Mouse (Mus musculus) monocyte, adult 2 months (primary cell): Measurements from ENCODE around the gene Col25a1.

Experiments used
- DNase-seq, 2 experiments: peaks; one replicate each; pipeline ENCODE4 v3.0.0; 2022; ENCODE audit warnings: low spot score in 2 of 2, low read depth in 1 of 2

Gene Col25a1

GRCm38 (mm10) chr3:130556263-130556662 lies 425.0 kb downstream of the Col25a1 start:
- DNase-seq = no peak

GRCm38 (mm10) chr3:130565586-130565985 lies 434.3 kb downstream of the Col25a1 start:
- no peak for DNase-seq

DNA sequence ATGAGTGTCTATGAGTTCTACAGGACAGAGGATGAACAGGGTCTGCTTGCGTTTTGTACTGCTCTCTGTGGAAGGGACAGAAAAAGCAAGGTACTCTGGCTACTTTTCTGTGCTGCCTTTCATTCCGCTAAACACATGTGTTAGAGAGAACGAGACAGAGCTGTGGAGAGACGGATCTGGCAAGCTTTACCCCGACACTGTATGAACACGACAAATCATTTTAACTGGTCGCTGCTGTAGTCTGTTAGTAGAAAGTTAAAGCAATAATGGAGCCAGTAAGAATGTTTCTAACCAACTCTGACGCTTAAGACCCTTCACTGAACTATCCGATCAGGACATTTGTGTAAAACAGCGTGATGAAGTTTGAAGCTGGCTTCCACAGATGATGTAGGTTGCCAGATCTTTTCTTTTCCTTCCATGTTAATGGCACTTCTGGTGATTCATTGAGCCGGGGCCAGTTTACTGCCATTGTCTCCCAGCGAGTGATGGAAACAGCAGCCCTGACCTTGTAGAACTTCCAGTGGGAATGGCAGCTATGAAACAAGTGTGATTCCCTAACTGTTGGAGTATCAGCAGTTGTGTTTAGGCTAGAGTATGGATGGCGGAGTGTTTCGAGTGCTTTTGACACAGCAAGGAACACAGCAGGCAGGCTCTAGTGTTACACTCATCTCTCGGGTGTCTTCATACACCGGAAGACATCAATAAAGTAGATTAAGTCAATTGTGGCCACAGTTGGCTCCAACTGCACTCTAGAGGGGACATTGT lies 437.2 kb downstream of the Col25a1 start:
- DNase-seq = no peak

GRCm38 (mm10) chr3:130573243-130573642 lies 441.9 kb downstream of the Col25a1 start:
- no peak for DNase-seq

- no peak for DNase-seq
Measured at GRCm38 (mm10) chr3:130574652-130575051, 443.4 kb downstream of the Col25a1 start.

DNA sequence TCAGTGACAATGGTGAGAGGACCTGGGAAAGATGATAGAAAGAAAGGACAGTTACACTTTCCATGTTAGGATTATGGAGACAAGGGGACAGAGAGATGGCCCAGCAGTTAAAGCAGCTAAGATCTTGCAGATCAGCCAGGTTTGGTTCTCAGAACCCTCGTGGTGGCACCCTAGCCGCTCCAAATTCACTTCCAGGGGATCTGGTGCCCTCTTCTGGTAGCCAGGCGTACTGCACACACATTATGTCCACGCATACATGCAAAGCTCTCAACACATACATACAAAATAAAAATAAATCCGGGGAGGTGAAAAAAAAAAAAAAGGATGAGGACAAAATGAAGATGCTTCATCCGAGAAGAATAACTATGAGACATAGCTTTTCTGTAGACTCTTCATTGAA lies 445.4 kb downstream of the Col25a1 start:
- no peak for DNase-seq

- DNase-seq = no peak
Measured at GRCm38 (mm10) chr3:130579501-130579900, 448.2 kb downstream of the Col25a1 start.

- no peak for DNase-seq
Measured at GRCm38 (mm10) chr3:130581577-130581976, 450.3 kb downstream of the Col25a1 start.

DNA sequence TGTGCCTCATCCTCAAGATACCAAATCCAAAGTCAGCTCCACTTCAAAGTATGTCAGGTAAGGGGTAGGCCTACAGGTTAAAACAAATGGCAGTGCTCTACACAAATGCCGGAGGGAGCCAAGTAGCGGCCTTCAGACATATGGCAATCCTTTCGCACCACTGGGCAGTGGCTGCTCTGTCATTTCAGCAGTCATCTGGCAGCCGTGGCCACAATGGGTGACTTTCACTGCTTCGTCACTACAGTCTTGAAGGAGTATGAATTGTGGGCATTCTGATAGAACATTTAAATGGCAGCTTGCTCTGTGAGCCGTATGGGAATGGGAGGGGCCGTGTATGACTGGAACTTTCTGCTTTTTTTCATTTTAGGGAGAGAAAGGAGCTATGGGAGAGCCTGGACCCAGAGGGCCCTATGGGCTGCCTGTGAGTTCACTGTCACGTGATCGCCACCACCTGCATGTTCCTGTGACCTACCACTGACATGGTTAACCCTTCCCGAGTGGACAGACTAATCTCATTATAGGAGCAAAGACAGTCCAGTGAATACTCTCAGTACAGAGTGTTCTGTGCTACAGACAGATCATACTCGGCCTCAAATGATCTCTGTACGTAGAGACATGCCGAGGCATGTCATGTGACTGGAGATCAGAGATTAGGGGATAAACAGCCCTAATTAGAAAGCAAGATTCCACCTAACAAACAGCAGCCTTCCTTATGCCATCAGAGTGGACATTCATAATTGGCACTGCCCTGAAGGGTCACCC lies 451.8 kb downstream of the Col25a1 start:
- DNase-seq = no peak

- no peak for DNase-seq
Measured at GRCm38 (mm10) chr3:130584007-130584406, 452.7 kb downstream of the Col25a1 start.

DNA sequence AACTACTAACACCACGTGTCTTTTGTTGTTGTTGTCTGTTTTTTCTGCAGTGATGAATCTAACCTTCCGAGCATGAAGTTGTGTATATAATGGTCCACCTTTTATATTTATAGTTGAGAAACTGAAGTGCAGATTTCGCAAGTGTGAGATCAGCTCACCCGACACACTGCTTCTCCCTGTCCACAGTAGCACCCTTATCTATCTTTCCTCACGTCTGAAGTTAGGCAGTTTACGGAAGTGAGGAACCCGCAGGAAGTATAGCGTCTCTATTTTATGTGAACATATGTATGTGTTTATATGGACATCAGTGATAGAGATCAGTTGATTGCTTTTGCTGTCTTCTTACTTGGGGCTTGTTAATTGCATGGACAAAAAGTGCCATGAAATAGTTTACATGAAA lies 463.7 kb downstream of the Col25a1 start:
- DNase-seq = no peak

GRCm38 (mm10) chr3:130601491-130601890 lies 470.2 kb downstream of the Col25a1 start:
- no peak for DNase-seq

DNA sequence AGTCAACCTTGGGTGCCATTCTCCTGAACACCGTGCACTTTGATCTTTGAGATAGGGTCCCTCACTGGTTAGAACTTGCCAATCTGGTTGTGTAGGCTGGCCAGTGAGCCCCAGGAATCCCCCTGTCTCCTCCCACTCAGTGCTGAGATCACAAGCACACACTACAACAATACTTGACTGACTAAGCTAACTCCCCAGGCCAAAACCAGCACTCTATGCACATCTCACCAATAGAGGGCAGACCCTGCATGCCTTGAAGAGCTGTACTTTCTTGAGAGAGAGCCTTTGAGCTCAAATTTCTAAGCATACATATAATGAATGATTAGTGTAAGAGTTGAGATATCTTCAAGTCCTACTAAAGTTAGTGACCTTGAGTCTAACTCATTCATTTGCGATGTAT lies 476.6 kb downstream of the Col25a1 start:
- no peak for DNase-seq

GRCm38 (mm10) chr3:130614444-130614843 lies 483.1 kb downstream of the Col25a1 start:
- no peak for DNase-seq

DNA sequence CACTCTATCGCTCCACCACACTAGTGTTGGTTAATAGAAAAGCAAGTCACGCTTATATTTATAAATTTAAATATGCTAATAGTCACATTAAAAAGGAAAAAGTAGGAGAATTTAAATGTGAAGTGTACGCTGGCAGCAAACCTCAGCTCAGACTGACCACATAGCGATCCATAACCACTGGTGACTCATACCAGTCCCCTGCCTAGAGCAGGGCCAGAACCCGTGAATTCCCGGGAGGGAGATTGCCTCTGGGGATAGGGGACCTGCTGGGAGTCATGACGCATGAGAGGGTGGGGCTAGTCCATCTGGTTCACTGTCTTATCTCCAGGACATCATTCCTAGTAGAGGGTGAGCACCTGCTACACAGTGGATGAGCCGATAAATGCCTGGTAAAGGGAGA lies 484.3 kb downstream of the Col25a1 start:
- no peak for DNase-seq

DNA sequence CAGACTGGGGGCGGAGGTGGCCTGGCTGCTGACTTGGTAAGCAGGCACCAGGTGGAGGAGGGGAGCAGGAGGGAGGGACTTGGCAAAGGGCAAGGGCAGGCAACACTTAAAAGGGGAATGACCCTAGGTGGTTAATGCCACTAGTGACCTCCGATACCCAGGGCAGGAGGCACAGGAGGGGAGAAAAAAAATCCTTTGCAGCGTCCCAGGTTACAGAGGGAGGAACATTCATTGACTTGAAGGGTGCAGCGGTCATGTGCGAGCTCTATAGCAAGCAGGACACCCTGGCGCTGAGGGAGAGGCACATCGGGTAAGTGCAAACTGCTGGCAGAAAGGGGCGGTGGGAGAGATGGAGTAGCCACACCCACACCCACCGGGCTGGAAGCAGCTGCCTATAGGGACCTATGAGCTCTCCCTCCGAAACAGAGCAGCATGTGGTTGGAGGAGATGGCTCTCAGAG lies 486.2 kb downstream of the Col25a1 start, which contains the start of gene Etnppl:
TSS of gene Etnppl (plus strand) at position 10 of the 460 bp plus-strand sequence.
- DNase-seq = no peak

- no peak for DNase-seq
Measured at GRCm38 (mm10) chr3:130620517-130621146, 489.3 kb downstream of the Col25a1 start.

- no peak for DNase-seq
Measured at GRCm38 (mm10) chr3:130628358-130628757, 497.1 kb downstream of the Col25a1 start.

GRCm38 (mm10) chr3:130633859-130634258 lies 502.6 kb downstream of the Col25a1 start:
- DNase-seq = no peak

GRCm38 (mm10) chr3:130646110-130646810 lies 515.0 kb downstream of the Col25a1 start:
- DNase-seq = no peak
